In the genomic region with DNA sequence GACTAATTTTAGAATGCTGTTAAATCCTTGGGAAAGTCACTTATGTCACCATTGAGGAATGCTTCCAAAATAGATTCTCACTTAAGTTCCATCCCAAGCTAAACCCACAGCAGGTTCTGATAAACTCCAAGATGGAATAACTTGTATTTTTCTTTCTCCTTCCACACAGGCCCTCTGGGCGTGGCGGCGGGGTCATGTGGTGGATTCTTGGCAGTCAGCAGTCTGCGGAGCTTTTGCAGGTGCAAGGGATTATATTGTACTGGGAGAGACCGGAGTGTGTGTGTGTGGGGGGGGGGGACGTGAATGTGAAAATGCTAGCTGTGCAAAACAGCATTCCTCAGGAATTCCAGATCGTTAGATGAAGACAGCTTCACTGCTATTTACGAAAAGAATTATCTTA, we compare ENCODE assay signal across 8 mouse cellular contexts.
DNase-seq lines count a peak whose midpoint lies in the region; ATAC-seq and TF ChIP-seq lines count a peak whose summit lies in the region.

No protein-coding gene starts in this region.

- H3K27ac ChIP-seq in midbrain, embryonic 14.5 days (replicated peaks; ENCODE audit: low read depth, low read length) = no peak overlapping the region
- no peak overlapping the region for H3K27ac ChIP-seq in midbrain, embryonic 15.5 days
- H3K27ac ChIP-seq in forebrain, postnatal 0 days (ENCODE audit: low read depth, low read length) = no peak overlapping the region
- no peak overlapping the region for H3K27ac ChIP-seq in intestine, embryonic 16.5 days (ENCODE audit: low read length)

- no peaks in the 10 kb centered on the region for H3K27me3 ChIP-seq in midbrain, embryonic 14.5 days (ENCODE audit: control insufficient read depth, insufficient read depth, low read length)
- H3K27me3 ChIP-seq in midbrain, embryonic 15.5 days (replicated peaks) = no peaks in the 10 kb centered on the region
- H3K27me3 ChIP-seq in forebrain, postnatal 0 days (ENCODE audit: insufficient read depth, low read length) = no peaks in the 10 kb centered on the region
- H3K27me3 ChIP-seq in intestine, embryonic 16.5 days (replicated peaks; ENCODE audit: control insufficient read depth, insufficient read depth, low read length) = no peaks in the 10 kb centered on the region

- no peak overlapping the region for H3K4me3 ChIP-seq in midbrain, embryonic 14.5 days (replicated peaks; ENCODE audit: low read depth, low read length)
- no peak overlapping the region for H3K4me3 ChIP-seq in midbrain, embryonic 15.5 days
- no peak overlapping the region for H3K4me3 ChIP-seq in forebrain, postnatal 0 days (ENCODE audit: low read depth, low read length)
- no peak overlapping the region for H3K4me3 ChIP-seq in intestine, embryonic 16.5 days (ENCODE audit: low read length)

- 44% methylated on average over 8 of the region's 8 CpGs for WGBS in midbrain, embryonic 14.5 days
- 33% methylated on average over 8 of the region's 8 CpGs for WGBS in midbrain, embryonic 15.5 days
- 18% methylated on average over 8 of the region's 8 CpGs for WGBS in forebrain, postnatal 0 days
- 20% methylated on average over 8 of the region's 8 CpGs for WGBS in intestine, embryonic 16.5 days

- no peak for ATAC-seq in midbrain, embryonic 14.5 days (ENCODE audit: low FRiP score, low TSS enrichment)
- no peak for ATAC-seq in midbrain, embryonic 15.5 days (replicated peaks)
- peak; percentile 59; the same call in 1 of the 2 replicates for ATAC-seq in forebrain, postnatal 0 days
- peak; percentile 74; the same call in 1 of the 2 replicates for ATAC-seq in intestine, embryonic 16.5 days

- no peak overlapping the region for H3K9ac ChIP-seq in midbrain, embryonic 14.5 days (replicated peaks; ENCODE audit: low read length)
- H3K9ac ChIP-seq in midbrain, embryonic 15.5 days = no peak overlapping the region
- no peak overlapping the region for H3K9ac ChIP-seq in forebrain, postnatal 0 days
- no peak overlapping the region for H3K9ac ChIP-seq in intestine, embryonic 16.5 days (ENCODE audit: low read depth, low read length)

- DNase-seq in midbrain, embryonic 14.5 days = peak; percentile 43
- no peak for DNase-seq in forebrain, postnatal 0 days
- DNase-seq in telencephalon, adult 2 months (ENCODE audit: low read depth, low spot score) = peak; percentile 50
- DNase-seq in cerebellum, adult 11 months = no peak
- no peak for DNase-seq in lung, adult 18-20 months
- DNase-seq in lung, postnatal 4 days = no peak

- peaks cover 11% of the 10 kb centered on the region; the same call in 1 of the 2 replicates for H3K4me1 ChIP-seq in midbrain, embryonic 14.5 days (ENCODE audit: control insufficient read depth, insufficient read depth, low read length)
- peaks cover 9% of the 10 kb centered on the region for H3K4me1 ChIP-seq in midbrain, embryonic 15.5 days
- peaks cover 4% of the 10 kb centered on the region; the same call in 1 of the 2 replicates for H3K4me1 ChIP-seq in forebrain, postnatal 0 days (ENCODE audit: insufficient read depth)
- H3K4me1 ChIP-seq in intestine, embryonic 16.5 days (ENCODE audit: control insufficient read depth, insufficient read depth, low read length) = peaks cover 16% of the 10 kb centered on the region; the same call in 1 of the 2 replicates

- TF ChIP-seq CTCF in forebrain, postnatal 0 days (IDR thresholded peaks at IDR 0.05; ENCODE audit: low read depth) = no peak

- H3K4me2 ChIP-seq in midbrain, embryonic 14.5 days (ENCODE audit: low read length) = no peak overlapping the region
- H3K4me2 ChIP-seq in midbrain, embryonic 15.5 days = no peak overlapping the region
- H3K4me2 ChIP-seq in forebrain, postnatal 0 days (ENCODE audit: low read depth) = no peak overlapping the region
- H3K4me2 ChIP-seq in intestine, embryonic 16.5 days (ENCODE audit: low read depth, low read length) = no peak overlapping the region

- no peaks in the 10 kb centered on the region for H3K36me3 ChIP-seq in midbrain, embryonic 14.5 days (ENCODE audit: control insufficient read depth, insufficient read depth, low read length)
- no peaks in the 10 kb centered on the region for H3K36me3 ChIP-seq in midbrain, embryonic 15.5 days (replicated peaks)
- no peaks in the 10 kb centered on the region for H3K36me3 ChIP-seq in forebrain, postnatal 0 days (ENCODE audit: insufficient read depth)
- no peaks in the 10 kb centered on the region for H3K36me3 ChIP-seq in intestine, embryonic 16.5 days (ENCODE audit: control insufficient read depth, insufficient read depth, low read length)

- no peaks in the 10 kb centered on the region for H3K9me3 ChIP-seq in midbrain, embryonic 14.5 days (ENCODE audit: control insufficient read depth, low read length)
- H3K9me3 ChIP-seq in midbrain, embryonic 15.5 days = no peaks in the 10 kb centered on the region
- no peaks in the 10 kb centered on the region for H3K9me3 ChIP-seq in forebrain, postnatal 0 days (ENCODE audit: low read length)
- no peaks in the 10 kb centered on the region for H3K9me3 ChIP-seq in intestine, embryonic 16.5 days (ENCODE audit: control insufficient read depth, low read length)

Comparison
In these comparisons a context has a peak if more than half of its experiments do, and no peak if none do; other contexts are left out.
1. ATAC-seq: peak in forebrain, postnatal 0 days (single experiment) and intestine, embryonic 16.5 days (single experiment); none in midbrain, embryonic 14.5 days (single experiment) and midbrain, embryonic 15.5 days (single experiment).
2. DNase-seq: peak in midbrain, embryonic 14.5 days (single experiment) and telencephalon, adult 2 months (single experiment); none in forebrain, postnatal 0 days (single experiment), cerebellum, adult 11 months (single experiment), lung, adult 18-20 months (0 of 2) and lung, postnatal 4 days (0 of 2).